Mouse (Mus musculus) gonadal fat pad, adult 2 months (tissue): ENCODE results near the gene Uox. TPM values are rescaled to one million over a fixed set of nuclear protein-coding genes. Genes with fewer than 3 reads are reported as not detected.

Source experiments
- DNase-seq: peaks from one replicate; pipeline ENCODE4 v3.0.0-alpha.2; 2012; ENCODE audit warnings: low read depth
- polyA plus RNA-seq: library from polyadenylated mRNA; depleted of rRNA; stranded (reverse); fragments of >200 nt; gene quantifications from 2 replicates; pipeline ENCODE4 v1.2.3, GENCODE M21; 2012

The Uox gene
- polyA plus RNA-seq, 1 experiment: 1.5 TPM

DNA sequence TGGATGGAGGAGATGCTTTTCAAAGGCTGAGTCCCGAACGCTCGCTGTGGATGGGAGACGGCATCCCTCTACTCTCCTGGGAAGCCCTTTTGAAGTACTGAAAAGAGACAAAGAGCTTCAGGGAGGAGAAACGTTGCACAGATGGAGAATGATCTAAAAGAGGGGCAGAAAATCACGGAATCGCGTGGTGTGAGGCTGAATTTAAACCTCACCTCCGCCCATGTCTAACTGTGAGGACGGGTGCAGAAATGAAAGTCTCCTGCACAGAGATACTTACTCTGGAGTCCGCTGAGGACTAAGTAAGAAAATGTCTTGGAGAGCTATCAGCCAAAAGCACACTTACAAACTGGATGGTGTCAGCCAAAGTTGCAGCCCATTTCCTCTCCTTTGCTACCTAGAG lies 51.7 kb downstream of the Uox start:
- no peak for DNase-seq

GRCm38 (mm10) chr3:146625766-146626165 lies 55.5 kb downstream of the Uox start:
- DNase-seq: no peak

DNA sequence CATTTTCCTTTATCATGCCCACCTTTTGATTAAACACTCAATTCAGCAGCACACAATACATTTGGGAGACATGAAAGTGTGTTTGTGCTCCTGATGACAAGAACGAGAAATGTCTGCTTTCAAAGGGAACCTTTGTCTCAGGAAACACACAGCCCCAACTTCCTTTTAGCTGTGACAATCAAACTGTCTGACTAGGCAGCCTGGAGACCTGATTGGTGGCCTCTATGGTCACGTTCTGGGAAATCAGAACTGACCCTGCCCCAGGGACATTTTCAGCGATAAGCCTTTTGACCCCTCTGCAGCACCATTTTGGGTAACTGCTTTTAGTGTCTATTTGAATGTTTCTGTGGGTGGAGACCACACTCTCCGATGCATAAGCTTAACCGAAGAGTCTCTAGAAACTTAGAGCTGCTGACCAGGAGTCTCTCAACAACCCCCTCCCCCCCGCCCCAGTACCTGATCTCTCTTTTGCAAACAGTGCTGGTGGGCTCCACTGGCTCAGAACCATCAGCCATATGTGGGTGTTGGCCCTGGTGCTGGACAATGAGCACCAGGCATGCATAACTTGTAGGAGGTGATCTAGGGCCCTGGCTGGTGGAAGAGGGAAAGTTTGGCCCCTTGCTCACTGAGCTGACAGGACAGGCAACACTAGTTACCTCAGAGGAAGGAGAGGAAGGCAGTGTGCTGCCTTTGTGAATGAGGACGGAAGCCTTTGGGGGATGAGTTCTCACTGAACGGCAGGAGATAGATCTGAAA lies 58.2 kb downstream of the Uox start:
- DNase-seq: no peak

DNA sequence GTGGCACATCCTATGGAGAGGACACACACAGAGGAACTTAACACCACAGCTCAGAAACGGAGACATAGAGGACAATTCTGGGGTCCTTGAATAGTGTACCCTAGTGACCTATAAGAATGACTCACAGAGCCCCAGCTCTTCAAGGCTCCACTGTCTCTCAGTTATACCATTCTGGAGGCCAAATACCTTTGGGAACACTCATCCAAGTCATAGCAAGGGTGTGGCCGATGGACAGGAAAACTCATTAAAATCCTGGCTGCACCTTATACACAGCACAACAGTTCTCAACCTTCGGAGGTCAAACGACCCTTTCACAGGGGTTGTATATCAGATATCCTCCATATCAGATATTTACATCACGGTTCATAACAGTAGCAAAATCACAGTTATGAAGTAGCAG lies 62.3 kb downstream of the Uox start:
- DNase-seq: no peak

GRCm38 (mm10) chr3:146641818-146642427 lies 71.7 kb downstream of the Uox start:
- DNase-seq: no peak

DNA sequence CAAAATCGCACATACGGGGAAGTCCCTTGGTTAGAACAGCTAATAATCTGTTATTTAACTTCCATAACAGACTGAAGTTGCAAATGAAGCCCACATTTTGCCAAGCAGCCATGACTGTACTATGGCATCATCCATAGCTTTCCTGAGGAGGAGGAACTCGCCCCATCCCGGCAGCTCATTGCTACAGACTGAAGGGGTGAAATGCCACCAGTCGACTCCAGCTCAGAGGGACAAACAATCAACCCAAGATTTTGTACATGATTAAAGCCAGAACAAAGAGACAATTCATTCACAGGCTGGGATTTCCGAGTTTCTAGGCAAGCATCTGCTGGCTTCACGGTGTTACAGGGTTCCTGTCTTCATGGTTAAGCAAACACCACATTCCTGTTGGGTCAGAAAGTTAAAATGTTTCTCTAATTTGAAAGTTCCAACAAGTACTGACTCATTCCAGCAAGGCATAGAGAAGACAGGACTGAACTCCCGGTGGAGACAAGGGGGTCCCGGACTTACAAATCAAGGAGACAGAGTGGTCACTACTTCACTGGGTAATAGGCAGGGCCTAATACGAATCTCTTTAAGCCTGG lies 79.2 kb downstream of the Uox start:
- DNase-seq: no peak

DNA sequence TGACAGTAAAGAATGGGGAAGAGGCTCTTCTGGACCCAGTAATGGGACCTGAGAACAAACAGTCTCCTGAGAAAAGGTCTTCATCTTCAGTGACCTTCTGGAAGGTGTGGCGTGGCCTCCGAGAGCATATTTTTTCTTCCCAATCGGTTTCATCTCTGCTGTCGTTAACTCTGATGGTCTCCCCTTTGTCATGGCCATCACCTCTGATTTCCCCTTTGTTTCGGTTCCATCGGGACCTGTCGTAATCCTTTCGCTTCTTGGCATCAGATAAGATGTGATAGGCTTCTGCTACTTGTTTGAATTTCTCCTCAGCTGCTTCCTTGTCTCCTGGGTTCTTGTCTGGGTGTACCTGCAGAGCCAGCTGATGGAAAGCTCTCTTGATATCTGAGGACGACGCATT lies 80.5 kb downstream of the Uox start:
- no peak for DNase-seq

- DNase-seq: no peak
Observed at GRCm38 (mm10) chr3:146651217-146651616, 81.0 kb downstream of the Uox start, which contains the start of gene 4930503B20Rik. Gene 4930503B20Rik (minus strand): TSS chr3:146651317.

- DNase-seq: no peak
Observed at GRCm38 (mm10) chr3:146652431-146652830, 82.2 kb downstream of the Uox start.

- no peak for DNase-seq
Observed at GRCm38 (mm10) chr3:146653692-146654091, 83.5 kb downstream of the Uox start.

DNA sequence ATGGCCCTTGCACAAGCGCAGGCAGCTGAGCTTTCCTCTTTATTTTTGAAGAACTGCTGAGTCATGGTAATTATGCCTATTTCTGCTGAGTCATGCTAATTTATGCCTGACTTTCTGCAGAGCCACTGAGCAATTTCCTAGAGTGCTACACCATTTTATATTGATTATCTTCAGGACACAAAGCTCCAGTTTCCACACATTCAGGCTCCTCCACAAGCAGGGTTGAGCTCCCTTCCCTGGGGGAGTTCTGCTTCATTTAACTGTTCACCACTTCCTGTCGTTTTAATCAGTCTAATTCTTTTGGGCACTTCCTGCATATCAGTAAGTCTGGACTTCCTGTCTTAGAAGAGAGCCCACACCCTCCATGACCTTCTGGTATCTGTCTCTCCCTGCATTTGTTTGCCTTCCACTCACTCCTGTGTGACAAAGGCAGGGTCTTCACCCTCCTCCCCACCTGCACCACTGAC lies 84.9 kb downstream of the Uox start:
- DNase-seq: no peak

- no peak for DNase-seq
Observed at GRCm38 (mm10) chr3:146657433-146657832, 87.2 kb downstream of the Uox start.

DNA sequence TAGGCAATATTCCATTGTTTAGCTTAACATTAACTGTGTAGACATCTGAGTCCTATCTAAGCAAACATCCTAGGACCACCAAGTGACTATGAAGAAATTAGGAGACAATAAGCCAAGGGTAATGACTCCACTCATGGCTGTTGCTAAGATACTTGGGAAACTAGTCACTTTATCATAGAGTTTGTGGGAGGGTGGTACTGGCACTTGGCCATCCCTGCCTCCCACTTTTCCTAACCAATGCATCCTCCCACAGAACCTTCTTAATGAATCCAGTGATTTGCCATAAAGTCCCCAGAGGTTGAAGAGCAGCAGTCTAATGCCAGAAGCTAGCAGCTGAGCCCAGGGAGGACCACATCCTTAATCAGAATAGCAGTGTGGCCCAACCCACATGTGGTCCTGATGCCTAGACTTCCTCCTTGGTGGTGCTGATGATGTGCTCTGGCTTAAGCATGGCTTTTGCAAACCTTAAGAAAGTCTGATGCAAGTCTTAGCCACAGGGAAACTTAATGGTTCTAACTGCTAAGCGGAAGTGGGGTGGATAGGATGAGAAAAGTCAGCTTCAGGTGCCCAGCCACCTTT lies 87.9 kb downstream of the Uox start:
- DNase-seq: no peak

- DNase-seq: no peak
Observed at GRCm38 (mm10) chr3:146659321-146659720, 89.1 kb downstream of the Uox start.

DNA sequence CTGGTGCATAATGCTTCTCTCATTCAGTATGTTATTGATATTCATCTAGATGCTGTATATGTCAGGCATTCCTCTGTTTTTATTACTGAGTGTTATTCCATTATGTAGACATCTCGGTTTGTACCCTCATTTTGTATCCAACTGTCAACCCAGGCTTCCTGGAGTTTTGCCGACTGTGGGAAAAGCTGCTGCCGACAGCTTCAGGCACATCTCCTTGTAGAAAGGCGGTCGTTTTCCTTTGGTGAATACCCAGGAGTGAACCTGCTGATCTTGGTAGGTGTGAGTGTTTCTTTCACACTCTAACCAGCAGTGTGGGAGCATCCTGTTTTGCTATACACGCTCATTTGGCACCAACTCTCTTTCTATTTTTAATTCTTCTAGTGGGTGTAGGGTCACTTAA lies 90.8 kb downstream of the Uox start:
- DNase-seq: no peak

GRCm38 (mm10) chr3:146661907-146662306 lies 91.7 kb downstream of the Uox start:
- DNase-seq: no peak

GRCm38 (mm10) chr3:146671121-146671520 lies 100.9 kb downstream of the Uox start:
- DNase-seq: no peak

DNA sequence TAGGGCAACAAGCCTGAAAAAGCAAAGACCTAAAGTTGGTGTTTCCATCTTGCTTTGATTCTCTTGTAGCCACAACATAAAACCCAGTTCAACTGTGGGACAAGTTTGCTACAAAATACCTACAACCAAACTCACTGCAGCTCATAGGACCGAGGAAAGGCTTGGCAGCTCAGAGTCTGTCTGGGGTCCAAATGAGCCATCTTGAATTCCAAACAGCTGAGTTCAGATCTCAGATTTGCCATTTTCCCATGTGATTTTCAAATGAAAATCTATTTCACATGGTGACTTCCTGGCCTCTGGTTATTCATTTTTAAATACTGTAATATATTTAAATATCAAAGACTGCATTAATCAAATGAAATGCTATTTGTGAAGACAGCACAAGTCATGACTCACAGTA lies 104.9 kb downstream of the Uox start:
- DNase-seq: no peak

GRCm38 (mm10) chr3:146676193-146676592 lies 106.0 kb downstream of the Uox start:
- DNase-seq: no peak

- no peak for DNase-seq
Observed at GRCm38 (mm10) chr3:146679646-146680045, 109.4 kb downstream of the Uox start.

DNA sequence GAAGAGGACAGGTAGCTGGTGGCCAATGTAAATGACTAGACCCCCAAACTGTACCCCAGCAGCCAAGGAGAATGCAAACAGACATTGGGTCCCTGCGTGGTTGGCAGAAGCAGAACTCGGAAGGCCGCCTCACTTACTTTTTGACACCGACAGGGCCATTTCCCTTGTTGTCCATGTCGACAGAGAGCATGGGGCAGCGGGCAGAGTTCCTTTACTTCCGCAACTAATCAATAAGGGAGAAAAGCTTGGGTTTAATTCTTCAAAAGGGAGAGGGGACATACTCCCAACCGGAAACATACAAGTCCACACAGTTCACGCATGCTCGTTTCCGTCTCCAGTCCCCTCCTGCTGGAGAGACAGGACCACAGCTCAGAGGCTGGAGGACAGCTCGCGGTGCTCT lies 110.4 kb downstream of the Uox start:
- no peak for DNase-seq

GRCm38 (mm10) chr3:146681696-146682095 lies 111.5 kb downstream of the Uox start:
- DNase-seq: no peak
